Mouse (Mus musculus): ENCODE results near the gene Dnajb8. TPM values are rescaled to one million over a fixed set of nuclear protein-coding genes. Genes with fewer than 3 reads are reported as not detected.

Gene Dnajb8
- total RNA-seq, 2 experiments from 2014 or later, result not detected

DNA sequence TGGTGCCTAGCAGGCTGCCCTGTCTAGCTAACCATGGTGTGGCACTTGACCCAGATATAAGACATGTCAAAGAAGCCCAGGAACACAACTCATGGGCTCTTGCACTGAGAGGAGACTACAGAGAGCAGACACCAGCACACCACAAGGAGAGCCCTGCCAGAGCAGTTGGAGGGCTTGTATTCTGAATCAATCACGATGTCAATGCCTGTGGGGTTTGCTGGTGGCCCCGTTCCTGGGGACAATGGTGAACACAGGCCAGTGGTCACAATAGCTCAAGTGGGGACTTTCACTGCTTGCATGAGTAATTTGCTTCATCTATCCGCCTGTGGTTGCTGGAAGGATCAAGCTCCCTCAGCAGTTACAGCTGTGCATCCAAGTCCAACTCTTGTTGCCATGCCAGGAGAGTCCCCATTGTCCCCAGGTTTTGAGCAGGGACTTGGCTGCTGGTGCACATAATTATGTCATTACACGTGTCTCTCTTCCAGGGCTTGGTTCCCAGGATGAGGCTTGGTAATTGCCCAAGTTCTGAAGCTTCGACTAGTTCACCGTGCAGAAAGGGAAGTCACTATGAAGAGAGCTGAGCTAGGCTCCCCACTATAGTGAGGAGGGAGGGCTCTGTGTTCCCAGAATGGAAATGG lies 68.2 kb downstream of the Dnajb8 start:
- peak; percentile 59 for DNase-seq

DNA sequence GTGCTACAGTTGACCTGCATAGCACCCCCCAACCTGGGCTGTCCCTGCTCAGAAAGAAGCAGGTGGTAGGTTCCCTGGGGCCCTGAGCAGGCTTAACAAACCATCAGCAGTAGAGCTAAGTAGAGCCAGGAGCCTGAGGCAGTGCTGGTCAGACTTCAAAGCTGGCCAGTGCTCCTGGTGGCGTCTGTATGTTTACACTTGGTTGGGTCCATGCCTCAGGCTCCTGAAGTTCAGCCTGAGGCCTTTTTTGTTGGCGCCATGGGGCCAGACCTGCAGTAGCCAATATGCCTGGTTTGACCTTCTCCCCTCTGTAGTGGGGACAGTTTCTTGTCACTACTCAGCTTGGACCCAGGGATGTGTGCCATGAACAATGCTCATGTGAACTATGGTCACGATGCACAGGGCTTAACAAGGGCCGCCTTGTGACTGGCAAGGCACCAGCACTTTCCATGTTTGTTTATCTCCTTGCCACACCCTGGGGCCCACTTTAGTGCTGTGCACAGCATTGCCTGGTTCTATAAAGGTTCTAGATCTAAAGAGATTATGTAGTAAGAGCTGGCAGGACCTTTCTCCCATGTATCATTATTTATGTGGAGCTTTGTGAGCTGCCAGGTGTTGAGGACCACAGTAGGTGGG lies 70.3 kb downstream of the Dnajb8 start:
- no peak for DNase-seq

DNA sequence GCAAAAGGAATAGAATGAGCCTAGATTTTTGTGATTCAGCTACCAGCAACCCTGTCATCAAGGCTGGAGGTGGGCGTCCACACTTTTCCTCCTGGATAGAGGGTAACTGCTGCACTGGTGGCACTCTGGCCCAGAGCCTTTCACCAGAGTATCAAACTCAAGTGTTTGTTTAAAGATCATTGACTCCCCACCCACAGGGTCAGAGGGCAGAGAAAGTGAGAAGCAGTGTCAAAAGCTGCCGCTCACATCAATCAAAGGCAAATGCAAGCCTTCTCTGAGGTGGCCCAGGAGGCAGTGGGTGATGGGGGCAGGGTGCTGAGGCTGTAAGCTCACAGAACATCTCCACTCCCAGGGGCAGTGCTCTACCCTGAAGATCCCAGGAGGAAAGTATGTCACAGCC lies 77.4 kb downstream of the Dnajb8 start:
- DNase-seq, result no peak

DNA sequence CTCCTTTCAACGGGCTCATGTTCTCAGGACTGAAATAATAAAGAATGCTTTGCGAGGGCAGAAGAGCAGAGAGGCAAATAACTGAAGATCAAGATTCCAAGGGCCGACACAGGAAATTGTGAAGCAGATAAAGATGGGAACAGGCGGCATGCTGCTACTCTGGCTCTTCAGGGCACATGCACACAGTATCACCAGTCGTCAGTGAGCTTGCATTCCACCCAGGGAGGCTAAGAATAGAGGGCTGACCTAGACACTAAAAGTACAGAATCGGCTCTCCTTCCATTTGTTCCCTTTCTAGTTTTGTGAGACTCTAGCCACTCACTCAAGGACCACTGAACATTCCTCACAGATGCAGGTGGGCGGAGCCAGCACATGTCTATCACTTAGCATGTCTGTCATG lies 79.2 kb downstream of the Dnajb8 start:
- no peak for DNase-seq

Other genes starting within 250 kb of the Dnajb8 start
- 1 to 10 TPM; 1.5 to 3.5 TPM for gene H1fx, start 240.6 kb upstream of the Dnajb8 start, total RNA-seq (2021)
- 100 to 1,000 TPM; 265 to 292 TPM for gene Rab7, start 177.0 kb upstream of the Dnajb8 start, total RNA-seq (2021)
- 10 to 100 TPM; 67.1 to 71.0 TPM for gene Rpn1, start 137.8 kb upstream of the Dnajb8 start, total RNA-seq (2021)
- 1 to 10 TPM; 4.4 to 6.3 TPM for gene Gata2, start 28.4 kb upstream of the Dnajb8 start, total RNA-seq (2021)
- gene Eefsec, start 224.3 kb downstream of the Dnajb8 start, total RNA-seq (2021), result 1 to 10 TPM; 7.4 to 7.5 TPM
- 10 to 100 TPM; 16.9 to 17.8 TPM for gene Ruvbl1, start 243.1 kb downstream of the Dnajb8 start, total RNA-seq (2021)

All from gastrocnemius, postnatal 25 days (tissue).